18 mouse cellular contexts compared by ENCODE assay signal in genomic region chr6:31184554-31184953, GRCm38 (mm10).
DNase-seq lines count a peak whose midpoint lies in the region; ATAC-seq and TF ChIP-seq lines count a peak whose summit lies in the region.
"Had no signal": no experiment of that assay in that cellular context is flagged by ENCODE, and none has a peak within 500 bp of the region (broad histone marks: within the 10 kb centered on the region; RNA-seq: fewer than 3 reads in every experiment).

No protein-coding gene starts in this region.

- H3K9ac ChIP-seq in hindbrain, embryonic 16.5 days (ENCODE audit: low read depth, low read length), result no peak overlapping the region
- no peak overlapping the region for H3K9ac ChIP-seq in midbrain, embryonic 14.5 days (replicated peaks; ENCODE audit: low read length)
- H3K9ac ChIP-seq: hindbrain, embryonic 14.5 days; limb, embryonic 12.5 days; liver, embryonic 15.5 days; midbrain, embryonic 15.5 days had no signal

- no peak for TF ChIP-seq CTCF in layer of hippocampus, adult 2 months (conservative IDR thresholded peaks at IDR 0.05)

- no peaks in the 10 kb centered on the region for H3K4me1 ChIP-seq in hindbrain, embryonic 16.5 days (ENCODE audit: control insufficient read depth, insufficient read depth, low read depth, low read length)
- no peaks in the 10 kb centered on the region for H3K4me1 ChIP-seq in midbrain, embryonic 14.5 days (ENCODE audit: control insufficient read depth, insufficient read depth, low read length)
- H3K4me1 ChIP-seq: midbrain, embryonic 15.5 days had no signal

- 91% methylated on average over 7 of the region's 7 CpGs for WGBS in hindbrain, embryonic 16.5 days
- 88% methylated on average over 7 of the region's 7 CpGs for WGBS in midbrain, embryonic 14.5 days

- no peaks in the 10 kb centered on the region for H3K9me3 ChIP-seq in hindbrain, embryonic 16.5 days (ENCODE audit: control insufficient read depth, low read length)
- H3K9me3 ChIP-seq in midbrain, embryonic 14.5 days (ENCODE audit: control insufficient read depth, low read length), result no peaks in the 10 kb centered on the region
- H3K9me3 ChIP-seq: limb, embryonic 12.5 days; liver, embryonic 15.5 days; midbrain, embryonic 15.5 days had no signal

- no peaks in the 10 kb centered on the region for H3K36me3 ChIP-seq in hindbrain, embryonic 16.5 days (ENCODE audit: control insufficient read depth, insufficient read depth, low read length)
- no peaks in the 10 kb centered on the region for H3K36me3 ChIP-seq in midbrain, embryonic 14.5 days (ENCODE audit: control insufficient read depth, insufficient read depth, low read length)
- H3K36me3 ChIP-seq: limb, embryonic 12.5 days; liver, embryonic 15.5 days; midbrain, embryonic 15.5 days had no signal

- peak overlapping the region; percentile 60; the same call in 1 of the 2 replicates for H3K27ac ChIP-seq in layer of hippocampus, adult 2 months
- H3K27ac ChIP-seq in hindbrain, embryonic 16.5 days (ENCODE audit: low read depth, low read length), result no peak overlapping the region
- no peak overlapping the region for H3K27ac ChIP-seq in midbrain, embryonic 14.5 days (replicated peaks; ENCODE audit: low read depth, low read length)
- H3K27ac ChIP-seq: hindbrain, embryonic 14.5 days; kidney, postnatal 0 days; limb, embryonic 12.5 days; liver, embryonic 15.5 days; midbrain, embryonic 15.5 days had no signal

- no peak for DNase-seq in layer of hippocampus, adult 2 months (ENCODE audit: low spot score in 2 of 2)
- DNase-seq in layer of hippocampus, adult 9-10 months (ENCODE audit: low spot score), result no peak
- peak; percentile 77 for DNase-seq in CD4-positive helper T cell, adult 2 months (ENCODE audit: low read depth, low spot score)
- peak; percentile 85 for DNase-seq in CD4-positive, CD25-positive, alpha-beta regulatory T cell, adult 2 months (ENCODE audit: low read depth, low spot score)
- no peak for DNase-seq in midbrain, embryonic 14.5 days
- DNase-seq in urinary bladder, postnatal 25 days (ENCODE audit: low spot score), result no peak
- DNase-seq: adrenal gland, postnatal 25 days; cerebellum, adult 2 months; spleen, adult 18-20 months had no signal

- H3K4me3 ChIP-seq in layer of hippocampus, adult 2 months, result no peak overlapping the region
- no peak overlapping the region for H3K4me3 ChIP-seq in hindbrain, embryonic 16.5 days (ENCODE audit: low read length)
- H3K4me3 ChIP-seq in midbrain, embryonic 14.5 days (replicated peaks; ENCODE audit: low read depth, low read length), result no peak overlapping the region
- H3K4me3 ChIP-seq: erythroblast, embryonic 14.5 days; limb, embryonic 12.5 days; liver, embryonic 15.5 days; midbrain, embryonic 15.5 days had no signal

- no peaks in the 10 kb centered on the region for H3K27me3 ChIP-seq in hindbrain, embryonic 16.5 days (replicated peaks; ENCODE audit: control insufficient read depth, insufficient read depth, low read length)
- no peaks in the 10 kb centered on the region for H3K27me3 ChIP-seq in midbrain, embryonic 14.5 days (ENCODE audit: control insufficient read depth, insufficient read depth, low read length)
- H3K27me3 ChIP-seq: limb, embryonic 12.5 days; liver, embryonic 15.5 days; midbrain, embryonic 15.5 days had no signal

- peak; percentile 40; the same call in 1 of the 2 replicates for ATAC-seq in granulocyte monocyte progenitor cell, adult 5-6 weeks (replicated peaks; ENCODE audit: poor library complexity, severe bottlenecking)
- ATAC-seq in hindbrain, embryonic 16.5 days, result no peak
- ATAC-seq in midbrain, embryonic 14.5 days (ENCODE audit: low FRiP score, low TSS enrichment), result no peak
- ATAC-seq: forebrain, embryonic 14.5 days; midbrain, embryonic 15.5 days had no signal

- no peak overlapping the region for H3K4me2 ChIP-seq in hindbrain, embryonic 16.5 days (ENCODE audit: low read length)
- no peak overlapping the region for H3K4me2 ChIP-seq in midbrain, embryonic 14.5 days (ENCODE audit: low read length)
- H3K4me2 ChIP-seq: hindbrain, embryonic 14.5 days; limb, embryonic 12.5 days; liver, embryonic 15.5 days; midbrain, embryonic 15.5 days had no signal

Comparison
In these comparisons a context has a peak if more than half of its experiments do, and no peak if none do; other contexts are left out.
1. DNase-seq: peak in CD4-positive helper T cell, adult 2 months (single experiment) and CD4-positive, CD25-positive, alpha-beta regulatory T cell, adult 2 months (single experiment); none in layer of hippocampus, adult 2 months (0 of 2), layer of hippocampus, adult 9-10 months (single experiment), midbrain, embryonic 14.5 days (single experiment) and urinary bladder, postnatal 25 days (single experiment).